Mouse (Mus musculus): Measurements from ENCODE around the gene Vangl1. TPM values are rescaled to one million over a fixed set of nuclear protein-coding genes. Genes with fewer than 3 reads are reported as not detected.

The Vangl1 gene
- polyA plus RNA-seq, 1 experiment from 2014 or later: 21.1 TPM

- Histone ChIP-seq H3K27me3 (ENCODE audit: insufficient read depth, low read length) (no peaks in the 10 kb centered on the region), H3K36me3 (ENCODE audit: insufficient read depth, low read length) (peaks cover 6% of the 10 kb centered on the region), H3K4me1 (ENCODE audit: insufficient read depth, low read length) (peaks cover 82% of the 10 kb centered on the region), H3K27ac (ENCODE audit: low read length) (peak overlapping the region; percentile 80), H3K9ac (replicated peaks; ENCODE audit: low read length) (peak overlapping the region; percentile 41), H3K4me2 (replicated peaks; ENCODE audit: low read depth, low read length) (peak overlapping the region; percentile 31), H3K9me3 (ENCODE audit: low read length) (no peaks in the 10 kb centered on the region), H3K4me3 (ENCODE audit: low read length) (no peak overlapping the region)
- 7% methylated on average over 19 of the region's 20 CpGs for WGBS
- peak; percentile 36 for ATAC-seq (ENCODE audit: low FRiP score, low TSS enrichment)
Measured at GRCm38 (mm10) chr3:102193488-102194290, 10.8 kb downstream of the Vangl1 start.

GRCm38 (mm10) chr3:102192621-102193020 is 11.9 kb downstream of the Vangl1 start:
- Histone ChIP-seq H3K36me3 (ENCODE audit: insufficient read depth, low read length) (peaks cover 6% of the 10 kb centered on the region), H3K4me3 (ENCODE audit: low read length) (no peak overlapping the region), H3K27ac (ENCODE audit: low read length) (peak overlapping the region; percentile 43; the same call in 1 of the 2 replicates), H3K27me3 (ENCODE audit: insufficient read depth, low read length) (no peaks in the 10 kb centered on the region), H3K9me3 (ENCODE audit: low read length) (no peaks in the 10 kb centered on the region), H3K4me2 (replicated peaks; ENCODE audit: low read depth, low read length) (no peak overlapping the region), H3K9ac (replicated peaks; ENCODE audit: low read length) (no peak overlapping the region), H3K4me1 (ENCODE audit: insufficient read depth, low read length) (peaks cover 72% of the 10 kb centered on the region)
- ATAC-seq (ENCODE audit: low FRiP score, low TSS enrichment): peak; percentile 28
- WGBS: 30% methylated on average over 2 of the region's 2 CpGs

- no peak overlapping the region for H3K27ac ChIP-seq (ENCODE audit: low read length)
- H3K4me2 ChIP-seq (replicated peaks; ENCODE audit: low read depth, low read length): no peak overlapping the region
- peaks cover 61% of the 10 kb centered on the region for H3K4me1 ChIP-seq (ENCODE audit: insufficient read depth, low read length)
- no peak for ATAC-seq (ENCODE audit: low FRiP score, low TSS enrichment)
- H3K27me3 ChIP-seq (ENCODE audit: insufficient read depth, low read length): no peaks in the 10 kb centered on the region
- no peaks in the 10 kb centered on the region for H3K9me3 ChIP-seq (ENCODE audit: low read length)
- WGBS: 70% methylated on average over 3 of the region's 3 CpGs
- no peak overlapping the region for H3K9ac ChIP-seq (replicated peaks; ENCODE audit: low read length)
- H3K36me3 ChIP-seq (ENCODE audit: insufficient read depth, low read length): peaks cover 9% of the 10 kb centered on the region
- no peak overlapping the region for H3K4me3 ChIP-seq (ENCODE audit: low read length)
Measured at GRCm38 (mm10) chr3:102191575-102191974, 12.9 kb downstream of the Vangl1 start.

- Histone ChIP-seq H3K36me3 (ENCODE audit: insufficient read depth, low read length) (peaks cover 11% of the 10 kb centered on the region), H3K27me3 (ENCODE audit: insufficient read depth, low read length) (no peaks in the 10 kb centered on the region), H3K4me3 (ENCODE audit: low read length) (no peak overlapping the region), H3K4me1 (ENCODE audit: insufficient read depth, low read length) (peaks cover 52% of the 10 kb centered on the region), H3K4me2 (replicated peaks; ENCODE audit: low read depth, low read length) (no peak overlapping the region), H3K27ac (ENCODE audit: low read length) (no peak overlapping the region), H3K9ac (replicated peaks; ENCODE audit: low read length) (no peak overlapping the region), H3K9me3 (ENCODE audit: low read length) (peaks cover 8% of the 10 kb centered on the region; the same call in 1 of the 2 replicates)
- no peak for ATAC-seq (ENCODE audit: low FRiP score, low TSS enrichment)
Measured at GRCm38 (mm10) chr3:102190642-102191041, 13.9 kb downstream of the Vangl1 start.

GRCm38 (mm10) chr3:102190015-102190414 is 14.5 kb downstream of the Vangl1 start:
- 0 out of 2 replicates have a peak overlapping the region, but pooled peaks have one; percentile 10 for H3K27ac ChIP-seq (ENCODE audit: low read length)
- peaks cover 8% of the 10 kb centered on the region; the same call in 1 of the 2 replicates for H3K9me3 ChIP-seq (ENCODE audit: low read length)
- peaks cover 12% of the 10 kb centered on the region for H3K36me3 ChIP-seq (ENCODE audit: insufficient read depth, low read length)
- H3K9ac ChIP-seq (replicated peaks; ENCODE audit: low read length): no peak overlapping the region
- 20% methylated on average over 4 of the region's 4 CpGs for WGBS
- H3K27me3 ChIP-seq (ENCODE audit: insufficient read depth, low read length): no peaks in the 10 kb centered on the region
- H3K4me1 ChIP-seq (ENCODE audit: insufficient read depth, low read length): peaks cover 46% of the 10 kb centered on the region
- no peak overlapping the region for H3K4me3 ChIP-seq (ENCODE audit: low read length)
- ATAC-seq (ENCODE audit: low FRiP score, low TSS enrichment): no peak
- H3K4me2 ChIP-seq (replicated peaks; ENCODE audit: low read depth, low read length): no peak overlapping the region

GRCm38 (mm10) chr3:102188972-102189371 is 15.5 kb downstream of the Vangl1 start:
- WGBS: 33% methylated on average over 6 of the region's 6 CpGs
- H3K4me1 ChIP-seq (ENCODE audit: insufficient read depth, low read length): peaks cover 39% of the 10 kb centered on the region
- ATAC-seq (ENCODE audit: low FRiP score, low TSS enrichment): no peak
- H3K4me3 ChIP-seq (ENCODE audit: low read length): no peak overlapping the region
- peaks cover 8% of the 10 kb centered on the region; the same call in 1 of the 2 replicates for H3K9me3 ChIP-seq (ENCODE audit: low read length)
- peaks cover 15% of the 10 kb centered on the region for H3K36me3 ChIP-seq (ENCODE audit: insufficient read depth, low read length)
- H3K9ac ChIP-seq (replicated peaks; ENCODE audit: low read length): no peak overlapping the region
- no peak overlapping the region for H3K4me2 ChIP-seq (replicated peaks; ENCODE audit: low read depth, low read length)
- H3K27ac ChIP-seq (ENCODE audit: low read length): no peak overlapping the region; the same call in 1 of the 2 replicates
- H3K27me3 ChIP-seq (ENCODE audit: insufficient read depth, low read length): no peaks in the 10 kb centered on the region

GRCm38 (mm10) chr3:102187401-102187800 is 17.1 kb downstream of the Vangl1 start:
- Histone ChIP-seq H3K9ac (replicated peaks; ENCODE audit: low read length) (no peak overlapping the region), H3K4me1 (ENCODE audit: insufficient read depth, low read length) (peaks cover 24% of the 10 kb centered on the region), H3K36me3 (ENCODE audit: insufficient read depth, low read length) (peaks cover 22% of the 10 kb centered on the region), H3K4me3 (ENCODE audit: low read length) (no peak overlapping the region), H3K9me3 (ENCODE audit: low read length) (peaks cover 8% of the 10 kb centered on the region; the same call in 1 of the 2 replicates), H3K27me3 (ENCODE audit: insufficient read depth, low read length) (no peaks in the 10 kb centered on the region), H3K27ac (ENCODE audit: low read length) (no peak overlapping the region), H3K4me2 (replicated peaks; ENCODE audit: low read depth, low read length) (no peak overlapping the region)
- 87% methylated on average over 4 of the region's 4 CpGs for WGBS
- ATAC-seq (ENCODE audit: low FRiP score, low TSS enrichment): no peak

- Histone ChIP-seq H3K4me2 (replicated peaks; ENCODE audit: low read depth, low read length) (no peak overlapping the region), H3K4me3 (ENCODE audit: low read length) (no peak overlapping the region), H3K27ac (ENCODE audit: low read length) (no peak overlapping the region), H3K36me3 (ENCODE audit: insufficient read depth, low read length) (peaks cover 26% of the 10 kb centered on the region), H3K9me3 (ENCODE audit: low read length) (peaks cover 8% of the 10 kb centered on the region; the same call in 1 of the 2 replicates), H3K27me3 (ENCODE audit: insufficient read depth, low read length) (no peaks in the 10 kb centered on the region), H3K4me1 (ENCODE audit: insufficient read depth, low read length) (peaks cover 11% of the 10 kb centered on the region), H3K9ac (replicated peaks; ENCODE audit: low read length) (no peak overlapping the region)
- peak; percentile 69; the same call in 1 of the 2 replicates for ATAC-seq (ENCODE audit: low FRiP score, low TSS enrichment)
- 24% methylated on average over 5 of the region's 5 CpGs for WGBS
Measured at GRCm38 (mm10) chr3:102184721-102185120, 19.8 kb downstream of the Vangl1 start.

- H3K27me3 ChIP-seq (ENCODE audit: insufficient read depth, low read length): no peaks in the 10 kb centered on the region
- peaks cover 32% of the 10 kb centered on the region for H3K36me3 ChIP-seq (ENCODE audit: insufficient read depth, low read length)
- H3K4me2 ChIP-seq (replicated peaks; ENCODE audit: low read depth, low read length): no peak overlapping the region
- 83% methylated on average over 2 of the region's 2 CpGs for WGBS
- no peak overlapping the region for H3K4me3 ChIP-seq (ENCODE audit: low read length)
- H3K9ac ChIP-seq (replicated peaks; ENCODE audit: low read length): no peak overlapping the region
- no peak for ATAC-seq (ENCODE audit: low FRiP score, low TSS enrichment)
- peaks cover 8% of the 10 kb centered on the region; the same call in 1 of the 2 replicates for H3K9me3 ChIP-seq (ENCODE audit: low read length)
- H3K27ac ChIP-seq (ENCODE audit: low read length): no peak overlapping the region
- peaks cover 4% of the 10 kb centered on the region for H3K4me1 ChIP-seq (ENCODE audit: insufficient read depth, low read length)
Measured at GRCm38 (mm10) chr3:102182601-102183000, 21.9 kb downstream of the Vangl1 start.

GRCm38 (mm10) chr3:102181191-102181590 is 23.3 kb downstream of the Vangl1 start:
- ATAC-seq (ENCODE audit: low FRiP score, low TSS enrichment): no peak
- Histone ChIP-seq H3K9ac (replicated peaks; ENCODE audit: low read length) (no peak overlapping the region), H3K4me1 (ENCODE audit: insufficient read depth, low read length) (peaks cover 9% of the 10 kb centered on the region), H3K36me3 (ENCODE audit: insufficient read depth, low read length) (peaks cover 26% of the 10 kb centered on the region), H3K4me2 (replicated peaks; ENCODE audit: low read depth, low read length) (no peak overlapping the region), H3K9me3 (ENCODE audit: low read length) (peaks cover 5% of the 10 kb centered on the region; the same call in 1 of the 2 replicates), H3K27ac (ENCODE audit: low read length) (no peak overlapping the region), H3K4me3 (ENCODE audit: low read length) (no peak overlapping the region), H3K27me3 (ENCODE audit: insufficient read depth, low read length) (no peaks in the 10 kb centered on the region)
- 82% methylated on average over 4 of the region's 4 CpGs for WGBS

Measured in kidney, embryonic 16.5 days (tissue).